Mouse (Mus musculus): ENCODE measurements around the gene Tgm4. TPM values are rescaled to one million over a fixed set of nuclear protein-coding genes. Genes with fewer than 3 reads are reported as not detected.

Tgm4 gene
- total and polyA plus RNA-seq, 2 experiments = not detected

- Histone ChIP-seq H3K36me3 (ENCODE audit: control insufficient read depth, insufficient read depth, low read length) (no peaks in the 10 kb centered on the region), H3K79me2 (ENCODE audit: control insufficient read depth, insufficient read depth, low read length) (no peaks in the 10 kb centered on the region), H3K27me3 (ENCODE audit: control insufficient read depth, insufficient read depth, low read length) (peaks cover 2% of the 10 kb centered on the region; the same call in 1 of the 2 replicates), H3K4me1 (ENCODE audit: control insufficient read depth, insufficient read depth, low read length) (no peaks in the 10 kb centered on the region), H3K4me3 (ENCODE audit: insufficient read depth, low read depth, low read length) (no peak overlapping the region), H3K9ac (ENCODE audit: low read depth, low read length) (no peak overlapping the region), H3K27ac (replicated peaks; ENCODE audit: insufficient read depth, low read depth, low read length) (no peak overlapping the region)
- DNase-seq (ENCODE audit: extremely low read depth, low read depth, low spot score) = no peak
- TF ChIP-seq POLR2A (IDR thresholded peaks at IDR 0.05; ENCODE audit: extremely low read depth, insufficient read depth, low read length) = no peak
- no peak for TF ChIP-seq CTCF (IDR thresholded peaks at IDR 0.05; ENCODE audit: low read depth, low read length)
- WGBS = 68% methylated on average over 3 of the region's 3 CpGs
Measured at GRCm38 (mm10) chr9:123060172-123060571, 25.6 kb downstream of the Tgm4 start.

GRCm38 (mm10) chr9:123079149-123079548, 44.6 kb downstream of the Tgm4 start:
- Histone ChIP-seq H3K9ac (ENCODE audit: low read depth, low read length) (no peak overlapping the region), H3K36me3 (ENCODE audit: control insufficient read depth, insufficient read depth, low read length) (peaks cover 35% of the 10 kb centered on the region), H3K79me2 (ENCODE audit: control insufficient read depth, insufficient read depth, low read length) (no peaks in the 10 kb centered on the region), H3K27ac (replicated peaks; ENCODE audit: insufficient read depth, low read depth, low read length) (no peak overlapping the region), H3K4me3 (ENCODE audit: insufficient read depth, low read depth, low read length) (no peak overlapping the region), H3K4me1 (ENCODE audit: control insufficient read depth, insufficient read depth, low read length) (no peaks in the 10 kb centered on the region), H3K27me3 (ENCODE audit: control insufficient read depth, insufficient read depth, low read length) (no peaks in the 10 kb centered on the region)
- no peak for DNase-seq (ENCODE audit: extremely low read depth, low read depth, low spot score)
- TF ChIP-seq CTCF (IDR thresholded peaks at IDR 0.05; ENCODE audit: low read depth, low read length) = no peak
- no peak for TF ChIP-seq POLR2A (IDR thresholded peaks at IDR 0.05; ENCODE audit: extremely low read depth, insufficient read depth, low read length)
- WGBS = 96% methylated on average over 5 of the region's 5 CpGs

GRCm38 (mm10) chr9:123080355-123080754, 45.8 kb downstream of the Tgm4 start:
- 97% methylated on average over 7 of the region's 7 CpGs for WGBS

GRCm38 (mm10) chr9:123080796-123081195, 46.3 kb downstream of the Tgm4 start:
- H3K79me2 ChIP-seq (ENCODE audit: control insufficient read depth, insufficient read depth, low read length) = no peaks in the 10 kb centered on the region
- WGBS = 96% methylated on average over 1 of the region's 1 CpGs
- H3K27me3 ChIP-seq (ENCODE audit: control insufficient read depth, insufficient read depth, low read length) = no peaks in the 10 kb centered on the region
- no peak overlapping the region for H3K4me3 ChIP-seq (ENCODE audit: insufficient read depth, low read depth, low read length)
- no peaks in the 10 kb centered on the region for H3K4me1 ChIP-seq (ENCODE audit: control insufficient read depth, insufficient read depth, low read length)
- H3K36me3 ChIP-seq (ENCODE audit: control insufficient read depth, insufficient read depth, low read length) = peaks cover 42% of the 10 kb centered on the region
- H3K27ac ChIP-seq (replicated peaks; ENCODE audit: insufficient read depth, low read depth, low read length) = no peak overlapping the region
- TF ChIP-seq POLR2A (IDR thresholded peaks at IDR 0.05; ENCODE audit: extremely low read depth, insufficient read depth, low read length) = no peak
- TF ChIP-seq CTCF (IDR thresholded peaks at IDR 0.05; ENCODE audit: low read depth, low read length) = no peak
- no peak overlapping the region for H3K9ac ChIP-seq (ENCODE audit: low read depth, low read length)
- no peak for DNase-seq (ENCODE audit: extremely low read depth, low read depth, low spot score)

More at GRCm38 (mm10) chr9:123080355-123080754, 45.8 kb downstream of the Tgm4 start:
- Histone ChIP-seq H3K36me3 (ENCODE audit: control insufficient read depth, insufficient read depth, low read length) (peaks cover 42% of the 10 kb centered on the region), H3K27me3 (ENCODE audit: control insufficient read depth, insufficient read depth, low read length) (no peaks in the 10 kb centered on the region), H3K4me3 (ENCODE audit: insufficient read depth, low read depth, low read length) (no peak overlapping the region), H3K4me1 (ENCODE audit: control insufficient read depth, insufficient read depth, low read length) (no peaks in the 10 kb centered on the region), H3K9ac (ENCODE audit: low read depth, low read length) (no peak overlapping the region), H3K79me2 (ENCODE audit: control insufficient read depth, insufficient read depth, low read length) (no peaks in the 10 kb centered on the region), H3K27ac (replicated peaks; ENCODE audit: insufficient read depth, low read depth, low read length) (no peak overlapping the region)
- no peak for DNase-seq (ENCODE audit: extremely low read depth, low read depth, low spot score)
- TF ChIP-seq POLR2A (IDR thresholded peaks at IDR 0.05; ENCODE audit: extremely low read depth, insufficient read depth, low read length) (no peak), CTCF (IDR thresholded peaks at IDR 0.05; ENCODE audit: low read depth, low read length) (no peak)

- WGBS = 77% methylated on average over 1 of the region's 1 CpGs
- TF ChIP-seq POLR2A (IDR thresholded peaks at IDR 0.05; ENCODE audit: extremely low read depth, insufficient read depth, low read length) (no peak), CTCF (IDR thresholded peaks at IDR 0.05; ENCODE audit: low read depth, low read length) (no peak)
- no peak overlapping the region for H3K9ac ChIP-seq (ENCODE audit: low read depth, low read length)
Measured at GRCm38 (mm10) chr9:123085373-123085772, 50.8 kb downstream of the Tgm4 start.

GRCm38 (mm10) chr9:123087558-123087957, 53.0 kb downstream of the Tgm4 start:
- Histone ChIP-seq H3K36me3 (ENCODE audit: control insufficient read depth, insufficient read depth, low read length) (peaks cover 25% of the 10 kb centered on the region), H3K4me3 (ENCODE audit: insufficient read depth, low read depth, low read length) (no peak overlapping the region), H3K79me2 (ENCODE audit: control insufficient read depth, insufficient read depth, low read length) (no peaks in the 10 kb centered on the region), H3K9ac (ENCODE audit: low read depth, low read length) (no peak overlapping the region), H3K27me3 (ENCODE audit: control insufficient read depth, insufficient read depth, low read length) (no peaks in the 10 kb centered on the region), H3K4me1 (ENCODE audit: control insufficient read depth, insufficient read depth, low read length) (no peaks in the 10 kb centered on the region), H3K27ac (replicated peaks; ENCODE audit: insufficient read depth, low read depth, low read length) (no peak overlapping the region)
- DNase-seq (ENCODE audit: extremely low read depth, low read depth, low spot score) = no peak
- WGBS = 79% methylated on average over 3 of the region's 3 CpGs
- TF ChIP-seq CTCF (IDR thresholded peaks at IDR 0.05; ENCODE audit: low read depth, low read length) (no peak), POLR2A (IDR thresholded peaks at IDR 0.05; ENCODE audit: extremely low read depth, insufficient read depth, low read length) (no peak)

More at GRCm38 (mm10) chr9:123085373-123085772, 50.8 kb downstream of the Tgm4 start:
- peaks cover 33% of the 10 kb centered on the region for H3K36me3 ChIP-seq (ENCODE audit: control insufficient read depth, insufficient read depth, low read length)
- no peak for DNase-seq (ENCODE audit: extremely low read depth, low read depth, low spot score)
- H3K4me1 ChIP-seq (ENCODE audit: control insufficient read depth, insufficient read depth, low read length) = no peaks in the 10 kb centered on the region
- H3K27me3 ChIP-seq (ENCODE audit: control insufficient read depth, insufficient read depth, low read length) = no peaks in the 10 kb centered on the region
- no peaks in the 10 kb centered on the region for H3K79me2 ChIP-seq (ENCODE audit: control insufficient read depth, insufficient read depth, low read length)
- H3K27ac ChIP-seq (replicated peaks; ENCODE audit: insufficient read depth, low read depth, low read length) = no peak overlapping the region
- H3K4me3 ChIP-seq (ENCODE audit: insufficient read depth, low read depth, low read length) = no peak overlapping the region

All from liver, adult 2 months (tissue).